Mouse (Mus musculus) frontal cortex, postnatal 36 days (tissue): ENCODE results near the gene Ghsr.
"Not testable (repeated sequence)": the region's sequence is repeated elsewhere in the genome, so short reads cannot be mapped to it uniquely, and the experiment has no call there.

Experiments used
- DNase-seq, 2 experiments: peaks; one replicate each; pipeline ENCODE4 v3.0.0; 2022; ENCODE audit warnings: low spot score in 2 of 2

Ghsr gene

DNA sequence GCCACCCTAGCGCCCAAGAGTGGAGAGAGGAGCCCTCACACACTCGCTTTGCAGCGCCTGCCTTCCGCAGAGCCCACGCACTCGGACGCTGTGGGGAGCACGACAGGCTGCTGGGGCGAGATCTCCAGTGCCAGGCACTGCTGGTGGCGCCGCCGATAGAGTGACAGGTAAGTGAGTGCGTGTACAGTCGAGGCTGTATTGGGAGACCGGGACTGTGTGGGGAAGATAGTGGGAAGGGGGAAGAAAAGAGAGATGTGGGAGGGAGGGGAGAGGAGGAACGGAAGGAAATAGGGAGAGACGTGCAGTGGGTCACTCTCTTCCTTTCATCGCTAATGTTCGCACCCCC, at the start of gene Ghsr:
Ghsr (plus strand) TSS at position 76 of the 346 bp plus-strand sequence.
- DNase-seq: peak; percentile 3

GRCm38 (mm10) chr3:27322591-27322990, 48.6 kb upstream of the Ghsr start:
- DNase-seq: no peak

- DNase-seq: no peak
These were observed 47.6 kb upstream of the Ghsr start for GRCm38 (mm10) chr3:27323551-27323950.

DNA sequence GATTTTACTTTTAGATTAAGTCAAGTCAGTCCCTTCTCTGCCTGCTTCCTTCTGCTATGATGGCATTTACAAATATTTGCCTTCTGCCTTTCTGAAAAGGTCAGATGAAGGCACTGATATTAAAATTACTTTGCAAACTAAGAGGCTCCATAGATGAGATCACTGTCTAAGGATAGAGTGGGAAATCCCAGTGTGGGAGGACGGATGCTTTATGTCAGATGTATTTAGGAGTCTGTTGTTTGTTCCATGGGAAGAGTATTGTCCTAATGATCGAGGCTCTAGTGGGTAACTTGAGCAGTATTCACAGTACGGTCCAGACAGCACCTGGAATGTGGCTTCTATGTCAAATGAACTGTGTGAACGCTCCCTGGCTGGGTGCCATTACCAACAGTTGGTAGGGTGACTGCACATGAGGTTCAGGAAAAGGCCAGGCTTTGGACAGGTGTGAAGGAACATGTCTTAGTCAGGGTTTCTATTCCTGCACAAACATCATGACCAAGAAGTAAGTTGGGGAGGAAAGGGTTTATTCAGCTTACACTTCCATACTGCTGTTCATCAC, 44.4 kb upstream of the Ghsr start:
- DNase-seq: no peak

DNA sequence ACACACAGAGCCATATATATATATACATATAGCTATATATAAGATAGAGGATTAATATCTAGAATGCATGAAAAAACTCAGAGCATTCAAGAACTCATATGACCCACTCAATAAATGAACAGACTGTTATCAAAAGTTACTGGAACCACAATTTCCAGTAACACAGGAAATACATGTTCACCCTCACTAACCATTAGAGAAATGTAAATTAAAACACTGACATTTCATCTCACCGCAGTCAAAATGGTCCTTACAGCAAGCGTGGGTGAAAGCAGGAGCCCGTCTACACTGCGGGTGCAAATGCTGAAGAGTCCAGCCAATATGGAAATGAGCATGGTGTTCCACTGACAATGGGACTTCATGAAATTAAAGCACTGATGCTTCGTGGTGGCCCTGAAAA, 40.4 kb upstream of the Ghsr start:
- DNase-seq: no peak

GRCm38 (mm10) chr3:27338437-27338836, 32.7 kb upstream of the Ghsr start:
- peak in 1 of 2 experiments; percentile 34 for DNase-seq

DNA sequence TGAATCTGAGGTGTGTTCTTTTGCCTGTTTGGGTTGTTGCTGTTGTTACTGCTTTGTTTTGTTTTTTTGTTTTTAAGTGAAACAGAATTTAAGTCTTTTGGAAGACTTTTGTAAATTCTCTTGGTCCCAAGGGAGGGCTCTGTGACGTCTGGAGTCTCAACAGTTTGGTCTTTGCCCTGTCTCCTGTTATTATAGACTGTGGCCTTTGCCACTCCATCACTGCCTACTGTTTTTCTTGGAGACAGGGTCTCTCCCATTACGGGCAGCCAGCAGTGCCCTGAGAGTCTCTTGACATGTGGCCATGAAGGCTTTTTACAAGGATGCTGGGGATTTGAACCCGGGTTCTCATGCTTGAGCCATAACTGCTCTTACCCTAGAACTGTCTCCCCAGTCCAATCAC, 32.3 kb upstream of the Ghsr start:
- DNase-seq: no peak

DNA sequence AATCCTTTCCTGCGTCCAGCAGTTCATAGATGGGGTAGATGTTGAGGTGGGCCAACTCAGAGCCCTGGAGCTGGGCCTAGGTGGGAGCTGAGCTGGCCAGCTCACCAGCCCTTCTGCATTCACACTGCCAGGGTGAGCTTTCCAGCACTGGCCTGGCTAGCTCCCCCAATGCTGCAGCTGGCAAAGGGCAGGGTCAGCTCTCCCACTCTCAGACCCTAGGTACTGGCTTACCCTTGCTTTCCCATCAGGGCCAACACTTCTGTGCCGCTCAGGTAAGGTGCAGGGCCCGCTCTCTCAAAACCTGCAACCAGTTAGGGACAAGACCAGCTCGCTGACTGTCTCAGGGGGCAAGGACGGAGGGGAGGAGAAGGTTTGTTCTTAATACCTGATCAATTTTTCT, 30.4 kb upstream of the Ghsr start:
- no peak for DNase-seq

DNA sequence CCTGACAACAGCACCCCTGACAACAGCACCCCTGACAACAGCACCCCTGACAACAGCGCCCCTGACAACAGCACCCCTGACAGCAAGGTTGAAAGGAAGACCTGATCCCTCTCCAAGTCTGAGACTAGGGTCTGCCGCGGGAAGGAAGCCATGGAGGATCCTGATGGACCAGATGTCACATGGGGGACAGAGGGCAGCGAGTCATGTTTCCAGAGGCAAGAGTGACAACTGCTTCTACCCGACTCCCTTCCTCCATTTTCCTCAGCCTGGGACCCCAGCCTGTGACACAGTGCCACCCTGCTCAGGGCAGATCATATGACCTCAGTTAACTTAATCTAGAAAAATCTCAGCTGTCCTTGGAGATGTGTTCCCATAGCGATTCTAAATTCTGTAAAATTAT, 28.7 kb upstream of the Ghsr start:
- no peak for DNase-seq

- DNase-seq: no peak
These were observed 25.6 kb upstream of the Ghsr start for GRCm38 (mm10) chr3:27345526-27345925.

- DNase-seq: peak; percentile 21 to 54
These were observed 22.7 kb upstream of the Ghsr start for GRCm38 (mm10) chr3:27348462-27348861.

GRCm38 (mm10) chr3:27351105-27351504, 20.0 kb upstream of the Ghsr start:
- DNase-seq: no peak

DNA sequence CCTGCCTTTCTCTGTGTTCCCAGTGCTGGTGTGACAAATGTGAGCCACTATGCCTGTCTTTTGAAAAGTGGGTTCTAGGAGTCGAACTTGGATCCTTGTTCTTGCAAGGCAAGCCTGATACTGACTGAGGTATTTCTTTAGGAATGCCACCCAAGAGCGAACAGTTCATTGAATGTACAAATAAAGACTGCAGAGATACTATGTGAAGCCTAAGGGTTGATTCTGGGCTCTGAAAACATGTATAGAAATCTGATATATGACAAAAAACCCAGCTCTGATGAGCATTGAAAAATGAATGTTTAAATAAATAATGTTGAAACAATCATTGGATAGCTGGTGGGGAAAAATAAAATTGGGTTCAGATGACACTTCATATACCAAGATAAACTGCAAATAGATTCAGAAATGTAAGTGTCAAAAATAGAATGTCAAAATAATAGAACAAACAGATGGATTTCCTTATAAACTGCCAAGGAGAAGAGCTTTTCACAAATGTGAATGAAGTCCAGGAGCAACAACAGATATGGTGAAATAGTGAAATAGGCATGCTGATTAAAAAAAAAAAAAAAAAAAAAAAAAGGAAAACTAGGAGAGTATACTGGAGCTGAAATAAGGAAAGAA, 11.9 kb upstream of the Ghsr start:
- DNase-seq: no peak

GRCm38 (mm10) chr3:27370125-27370524, 1.0 kb upstream of the Ghsr start:
- DNase-seq: no peak

GRCm38 (mm10) chr3:27370582-27371275, 422 bp upstream of the Ghsr start:
- DNase-seq: no peak

GRCm38 (mm10) chr3:27371725-27372650, 837 bp downstream of the Ghsr start:
- peak; percentile 5 to 6 for DNase-seq

- no peak for DNase-seq
These were observed 3.2 kb downstream of the Ghsr start for GRCm38 (mm10) chr3:27374396-27374795.

DNA sequence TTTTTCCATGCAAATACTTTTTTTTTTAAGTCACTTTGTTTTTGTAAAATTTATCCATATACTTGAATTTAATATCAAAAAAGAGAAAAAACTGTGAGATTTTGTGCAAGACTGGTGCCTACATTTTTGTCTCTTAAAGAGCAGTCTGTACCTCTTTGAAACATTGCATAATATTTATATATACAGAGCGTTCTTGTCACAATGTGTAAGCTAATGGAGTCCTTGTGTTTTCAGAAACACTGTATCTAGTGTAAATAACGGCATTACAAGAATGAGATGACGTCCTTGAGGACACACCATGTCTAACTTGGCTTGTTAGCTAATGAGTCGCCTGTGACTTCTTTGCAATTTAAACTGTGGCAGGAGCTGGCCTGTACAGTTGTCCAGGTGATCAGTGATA, 6.8 kb downstream of the Ghsr start:
- no peak for DNase-seq

- no peak for DNase-seq
These were observed 13.7 kb downstream of the Ghsr start for GRCm38 (mm10) chr3:27384836-27385235.

DNA sequence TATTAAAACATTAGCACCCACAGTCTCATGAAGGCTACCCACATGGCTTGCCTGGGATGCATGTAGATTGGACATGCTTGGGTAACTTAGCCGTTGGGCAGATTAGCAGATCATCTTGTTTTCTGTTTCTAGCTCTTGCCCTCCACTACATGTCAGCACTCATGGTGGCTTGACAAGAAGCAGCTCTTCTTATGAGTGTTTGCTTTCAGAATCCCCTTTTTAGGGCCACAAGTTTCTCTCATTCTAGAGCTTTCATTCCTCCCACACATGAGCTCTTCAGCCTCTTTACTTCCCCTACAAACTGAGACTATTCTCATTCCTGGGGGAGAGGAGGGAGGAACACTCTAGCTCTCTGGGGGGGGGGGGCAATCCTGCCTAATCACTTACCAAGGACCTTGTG, 18.8 kb downstream of the Ghsr start:
- DNase-seq: no peak

- not testable (repeated sequence) for DNase-seq
These were observed 29.8 kb downstream of the Ghsr start for GRCm38 (mm10) chr3:27400996-27401395.

- DNase-seq: no peak
These were observed 35.3 kb downstream of the Ghsr start for GRCm38 (mm10) chr3:27406440-27406839.
